Mouse (Mus musculus): Measurements from ENCODE around the gene Adam15.

The Adam15 gene

GRCm38 (mm10) chr3:89299499-89299898, 50.3 kb downstream of the Adam15 start:
- peak; percentile 78 for DNase-seq (ENCODE audit: low read depth, low spot score)

DNA sequence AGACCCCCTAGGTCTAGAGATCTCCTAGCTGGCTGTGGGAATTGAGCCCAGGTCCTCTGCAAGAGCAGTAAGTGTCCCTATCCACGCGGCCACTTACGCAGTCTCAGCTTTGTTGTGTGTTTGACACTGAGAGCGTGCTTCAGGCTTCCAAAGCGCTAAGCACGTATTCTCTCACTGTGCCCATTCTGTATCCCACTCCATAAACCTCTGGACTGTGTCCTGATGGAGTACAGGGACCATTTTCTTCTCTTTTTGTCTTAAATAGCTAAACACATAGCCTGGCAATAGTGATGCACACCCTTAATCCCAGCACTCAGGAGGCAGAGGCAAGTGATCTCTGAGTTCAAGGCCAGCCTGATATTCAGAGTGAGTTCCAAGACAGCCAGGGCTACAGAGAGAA, 50.9 kb downstream of the Adam15 start:
- no peak for DNase-seq (ENCODE audit: low read depth, low spot score)

DNA sequence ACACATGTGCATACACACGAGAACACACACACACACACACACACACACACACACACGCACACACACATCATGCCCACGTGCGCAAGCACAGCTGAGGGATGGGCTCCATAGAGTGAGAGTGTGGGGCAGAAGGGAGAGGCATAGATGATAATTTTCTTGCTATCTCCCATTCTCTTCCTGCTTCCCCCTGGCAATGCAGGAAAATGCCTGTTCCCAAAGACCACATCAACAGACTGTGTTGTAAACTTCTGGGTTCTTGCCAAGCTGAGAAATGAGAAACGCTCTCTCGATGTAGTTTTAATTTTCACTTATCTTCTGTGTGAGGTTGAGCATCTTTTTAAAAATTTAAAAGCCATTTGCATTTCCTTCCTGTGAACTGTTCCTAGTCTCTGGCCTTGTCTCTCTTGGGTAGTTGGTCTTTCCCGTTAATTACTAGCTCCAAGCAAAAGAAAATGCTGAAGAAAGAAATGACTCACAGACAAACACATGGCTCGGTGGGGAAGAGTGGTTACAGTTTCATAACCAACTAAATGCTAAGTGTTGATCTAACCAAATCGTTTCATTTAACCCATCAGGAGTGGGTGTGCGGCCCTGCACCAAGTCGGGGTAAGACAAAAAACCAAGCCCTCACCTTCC, 52.9 kb downstream of the Adam15 start:
- no peak for DNase-seq (ENCODE audit: low read depth, low spot score)

- DNase-seq (ENCODE audit: low read depth, low spot score), result no peak
Observed at GRCm38 (mm10) chr3:89295685-89296230, 54.0 kb downstream of the Adam15 start.

DNA sequence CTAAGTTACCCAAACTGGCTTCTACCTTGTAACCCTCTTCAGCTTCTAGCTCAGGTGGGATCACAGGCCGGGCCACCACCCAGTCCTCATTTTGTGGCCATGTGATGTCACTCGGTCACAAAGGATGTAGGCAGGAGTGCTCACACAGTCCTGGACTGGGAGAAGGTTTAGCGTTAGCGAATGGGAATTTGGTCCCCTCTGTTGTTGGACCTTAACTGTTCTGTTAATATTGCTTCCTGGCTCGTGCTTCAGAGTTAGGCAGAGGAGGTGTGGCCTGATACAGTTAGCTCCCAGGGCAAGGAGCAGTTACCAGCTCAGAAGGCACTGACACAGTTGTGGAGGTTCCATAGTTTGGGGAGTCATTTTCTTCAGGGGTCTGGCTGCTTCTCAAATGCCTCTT, 55.6 kb downstream of the Adam15 start:
- no peak for DNase-seq (ENCODE audit: low read depth, low spot score)

- no peak for DNase-seq (ENCODE audit: low read depth, low spot score)
Observed at GRCm38 (mm10) chr3:89293247-89293918, 56.4 kb downstream of the Adam15 start.

GRCm38 (mm10) chr3:89292303-89292702, 57.5 kb downstream of the Adam15 start:
- no peak for DNase-seq (ENCODE audit: low read depth, low spot score)

GRCm38 (mm10) chr3:89291874-89292273, 57.9 kb downstream of the Adam15 start:
- no peak for DNase-seq (ENCODE audit: low read depth, low spot score)

Data from ES-CJ7 (cell line).